Mouse (Mus musculus): Measurements from ENCODE around the gene Pik3ap1. TPM values are rescaled to one million over a fixed set of nuclear protein-coding genes. Genes with fewer than 3 reads are reported as not detected.

Pik3ap1 gene
- polyA plus RNA-seq, 2 experiments: 1.8 to 3.1 TPM

DNA sequence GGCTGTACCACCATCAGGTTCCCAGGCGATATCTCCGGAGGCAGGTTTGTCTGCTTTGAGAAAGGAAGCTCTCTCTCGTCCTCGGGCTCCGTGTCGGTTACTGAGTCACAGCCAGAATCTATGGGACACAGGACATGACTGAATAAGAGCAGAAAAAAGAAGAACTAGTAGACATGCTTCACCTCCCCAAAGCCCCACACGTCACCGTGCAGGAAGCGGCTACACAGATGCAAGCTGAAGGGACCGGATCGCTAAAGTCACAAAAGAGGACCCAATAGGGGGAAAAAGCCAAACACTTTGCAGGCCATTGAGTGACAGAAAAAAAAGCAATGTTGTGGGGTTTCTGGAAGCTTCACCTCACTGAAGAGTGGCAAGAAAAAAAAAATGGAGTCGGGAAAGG is 52.7 kb downstream of the Pik3ap1 start:
- no peak overlapping the region for H3K4me3 ChIP-seq (replicated peaks; ENCODE audit: low read length)
- DNase-seq (ENCODE audit: low spot score) (no peak), ATAC-seq (ENCODE audit: low FRiP score, low read depth) (no peak)
- no peaks in the 10 kb centered on the region for H3K4me1 ChIP-seq (ENCODE audit: control insufficient read depth, insufficient read depth, low read length)
- H3K9ac ChIP-seq (ENCODE audit: low read depth, low read length, severe bottlenecking): no peak overlapping the region
- H3K27me3 ChIP-seq (ENCODE audit: control insufficient read depth, insufficient read depth, low read length): no peaks in the 10 kb centered on the region
- no peak for TF ChIP-seq POLR2A (IDR thresholded peaks at IDR 0.05; ENCODE audit: borderline replicate concordance, extremely low read depth, insufficient read depth, insufficient read length)
- H3K4me2 ChIP-seq (replicated peaks; ENCODE audit: low read depth, low read length, severe bottlenecking): no peak overlapping the region
- H3K36me3 ChIP-seq (ENCODE audit: control insufficient read depth, insufficient read depth, low read length): no peaks in the 10 kb centered on the region
- no peak overlapping the region for H3K27ac ChIP-seq (replicated peaks; ENCODE audit: low read depth, low read length)
- H3K9me3 ChIP-seq (ENCODE audit: control insufficient read depth, low read length): 0 out of 2 replicates have a peak, but pooled peaks cover 3% of the 10 kb centered on the region
- WGBS: 90% methylated on average over 12 of the region's 12 CpGs

GRCm38 (mm10) chr19:41330401-41330800 is 54.5 kb downstream of the Pik3ap1 start:
- H3K9me3 ChIP-seq (ENCODE audit: control insufficient read depth, low read length): 0 out of 2 replicates have a peak, but pooled peaks cover 3% of the 10 kb centered on the region
- no peak overlapping the region for H3K27ac ChIP-seq (replicated peaks; ENCODE audit: low read depth, low read length)
- no peak overlapping the region for H3K9ac ChIP-seq (ENCODE audit: low read depth, low read length, severe bottlenecking)
- no peak for DNase-seq (ENCODE audit: low spot score)
- 89% methylated on average over 7 of the region's 7 CpGs for WGBS
- no peaks in the 10 kb centered on the region for H3K27me3 ChIP-seq (ENCODE audit: control insufficient read depth, insufficient read depth, low read length)
- ATAC-seq (ENCODE audit: low FRiP score, low read depth): no peak
- H3K36me3 ChIP-seq (ENCODE audit: control insufficient read depth, insufficient read depth, low read length): no peaks in the 10 kb centered on the region
- no peak for TF ChIP-seq POLR2A (IDR thresholded peaks at IDR 0.05; ENCODE audit: borderline replicate concordance, extremely low read depth, insufficient read depth, insufficient read length)
- H3K4me2 ChIP-seq (replicated peaks; ENCODE audit: low read depth, low read length, severe bottlenecking): no peak overlapping the region
- no peak overlapping the region for H3K4me3 ChIP-seq (replicated peaks; ENCODE audit: low read length)
- H3K4me1 ChIP-seq (ENCODE audit: control insufficient read depth, insufficient read depth, low read length): no peaks in the 10 kb centered on the region

- H3K9me3 ChIP-seq (ENCODE audit: control insufficient read depth, low read length): 0 out of 2 replicates have a peak, but pooled peaks cover 3% of the 10 kb centered on the region
- H3K9ac ChIP-seq (ENCODE audit: low read depth, low read length, severe bottlenecking): no peak overlapping the region
- ATAC-seq (ENCODE audit: low FRiP score, low read depth): no peak
- no peak overlapping the region for H3K27ac ChIP-seq (replicated peaks; ENCODE audit: low read depth, low read length)
- H3K4me2 ChIP-seq (replicated peaks; ENCODE audit: low read depth, low read length, severe bottlenecking): no peak overlapping the region
- H3K27me3 ChIP-seq (ENCODE audit: control insufficient read depth, insufficient read depth, low read length): no peaks in the 10 kb centered on the region
- H3K4me3 ChIP-seq (replicated peaks; ENCODE audit: low read length): no peak overlapping the region
- H3K4me1 ChIP-seq (ENCODE audit: control insufficient read depth, insufficient read depth, low read length): no peaks in the 10 kb centered on the region
- no peaks in the 10 kb centered on the region for H3K36me3 ChIP-seq (ENCODE audit: control insufficient read depth, insufficient read depth, low read length)
- 94% methylated on average over 7 of the region's 7 CpGs for WGBS
- DNase-seq (ENCODE audit: low spot score): no peak
- no peak for TF ChIP-seq POLR2A (IDR thresholded peaks at IDR 0.05; ENCODE audit: borderline replicate concordance, extremely low read depth, insufficient read depth, insufficient read length)
These were observed 54.9 kb downstream of the Pik3ap1 start for GRCm38 (mm10) chr19:41329961-41330360.

DNA sequence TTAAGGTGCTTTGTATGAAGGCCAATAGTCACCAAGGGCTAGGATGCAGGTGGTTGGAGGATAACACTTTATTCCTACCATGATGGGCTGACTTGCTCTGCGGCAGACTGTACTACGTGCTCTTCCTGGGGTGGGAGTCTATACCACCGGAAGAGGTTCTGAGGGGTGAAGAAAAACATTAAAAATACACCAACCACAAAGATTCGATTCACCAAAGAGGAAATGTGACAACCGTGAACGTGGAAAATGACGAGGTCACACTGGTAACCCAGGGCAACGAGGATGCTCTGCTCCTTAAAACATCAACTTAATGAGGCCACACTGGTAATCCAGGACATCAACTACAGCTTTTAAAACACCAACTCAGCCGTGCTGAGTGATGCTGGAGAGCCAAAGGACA is 56.2 kb downstream of the Pik3ap1 start:
- Histone ChIP-seq H3K4me3 (replicated peaks; ENCODE audit: low read length) (no peak overlapping the region), H3K36me3 (ENCODE audit: control insufficient read depth, insufficient read depth, low read length) (no peaks in the 10 kb centered on the region), H3K27me3 (ENCODE audit: control insufficient read depth, insufficient read depth, low read length) (no peaks in the 10 kb centered on the region), H3K9me3 (ENCODE audit: control insufficient read depth, low read length) (0 out of 2 replicates have a peak, but pooled peaks cover 3% of the 10 kb centered on the region), H3K4me1 (ENCODE audit: control insufficient read depth, insufficient read depth, low read length) (no peaks in the 10 kb centered on the region), H3K4me2 (replicated peaks; ENCODE audit: low read depth, low read length, severe bottlenecking) (no peak overlapping the region), H3K27ac (replicated peaks; ENCODE audit: low read depth, low read length) (no peak overlapping the region), H3K9ac (ENCODE audit: low read depth, low read length, severe bottlenecking) (no peak overlapping the region)
- 69% methylated on average over 9 of the region's 9 CpGs for WGBS
- TF ChIP-seq POLR2A (IDR thresholded peaks at IDR 0.05; ENCODE audit: borderline replicate concordance, extremely low read depth, insufficient read depth, insufficient read length): no peak
- ATAC-seq (ENCODE audit: low FRiP score, low read depth): no peak
- no peak for DNase-seq (ENCODE audit: low spot score)

- no peak for TF ChIP-seq POLR2A (IDR thresholded peaks at IDR 0.05; ENCODE audit: borderline replicate concordance, extremely low read depth, insufficient read depth, insufficient read length)
- DNase-seq (ENCODE audit: low spot score) (no peak), ATAC-seq (ENCODE audit: low FRiP score, low read depth) (no peak)
- no peaks in the 10 kb centered on the region for H3K27me3 ChIP-seq (ENCODE audit: control insufficient read depth, insufficient read depth, low read length)
- no peak overlapping the region for H3K9ac ChIP-seq (ENCODE audit: low read depth, low read length, severe bottlenecking)
- no peaks in the 10 kb centered on the region for H3K4me1 ChIP-seq (ENCODE audit: control insufficient read depth, insufficient read depth, low read length)
- H3K36me3 ChIP-seq (ENCODE audit: control insufficient read depth, insufficient read depth, low read length): no peaks in the 10 kb centered on the region
- H3K4me2 ChIP-seq (replicated peaks; ENCODE audit: low read depth, low read length, severe bottlenecking): no peak overlapping the region
- H3K9me3 ChIP-seq (ENCODE audit: control insufficient read depth, low read length): no peaks in the 10 kb centered on the region
- H3K4me3 ChIP-seq (replicated peaks; ENCODE audit: low read length): no peak overlapping the region
- no peak overlapping the region for H3K27ac ChIP-seq (replicated peaks; ENCODE audit: low read depth, low read length)
These were observed 61.1 kb downstream of the Pik3ap1 start for GRCm38 (mm10) chr19:41323813-41324212.

GRCm38 (mm10) chr19:41323125-41323524 is 61.8 kb downstream of the Pik3ap1 start:
- H3K27ac ChIP-seq (replicated peaks; ENCODE audit: low read depth, low read length): no peak overlapping the region
- H3K27me3 ChIP-seq (ENCODE audit: control insufficient read depth, insufficient read depth, low read length): no peaks in the 10 kb centered on the region
- no peak overlapping the region for H3K4me3 ChIP-seq (replicated peaks; ENCODE audit: low read length)
- WGBS: 75% methylated on average over 4 of the region's 4 CpGs
- no peak for TF ChIP-seq POLR2A (IDR thresholded peaks at IDR 0.05; ENCODE audit: borderline replicate concordance, extremely low read depth, insufficient read depth, insufficient read length)
- no peak overlapping the region for H3K9ac ChIP-seq (ENCODE audit: low read depth, low read length, severe bottlenecking)
- no peak for DNase-seq (ENCODE audit: low spot score)
- no peaks in the 10 kb centered on the region for H3K4me1 ChIP-seq (ENCODE audit: control insufficient read depth, insufficient read depth, low read length)
- H3K36me3 ChIP-seq (ENCODE audit: control insufficient read depth, insufficient read depth, low read length): no peaks in the 10 kb centered on the region
- no peak overlapping the region for H3K4me2 ChIP-seq (replicated peaks; ENCODE audit: low read depth, low read length, severe bottlenecking)
- H3K9me3 ChIP-seq (ENCODE audit: control insufficient read depth, low read length): no peaks in the 10 kb centered on the region
- no peak for ATAC-seq (ENCODE audit: low FRiP score, low read depth)
